Mouse (Mus musculus) stomach, embryonic 14.5 days (tissue): Measurements from ENCODE around the gene Gm20814. TPM values are rescaled to one million over a fixed set of nuclear protein-coding genes. Genes with fewer than 3 reads are reported as not detected.
"Not testable (repeated sequence)": the region's sequence is repeated elsewhere in the genome, so short reads cannot be mapped to it uniquely, and the experiment has no call there.

Experiments
- ATAC-seq: fragments of 200-750 bp; cut with Nextera tagmentation; 2 replicates; pipeline ENCODE4 v1.8.0; 2017; ENCODE audit warnings: low read depth, moderate TSS enrichment; ENCODE audit not compliant: insufficient number of reproducible peaks, insufficient read depth, low FRiP score
- H3K27ac ChIP-seq: fragments of 300-500 bp; sonication (generic); 2 replicates; pipeline ENCODE4 v1.5.1; 2014; ENCODE audit warnings: mild to moderate bottlenecking, low read length, moderate library complexity, mixed read lengths
- H3K27me3 ChIP-seq: fragments of 300-500 bp; sonication (generic); 2 replicates; pipeline ENCODE4 v1.6.1; 2014; ENCODE audit warnings: low read length, control low read depth, mixed read lengths; ENCODE audit not compliant: control insufficient read depth, insufficient read depth
- H3K36me3 ChIP-seq: fragments of 300-500 bp; sonication (generic); 2 replicates; pipeline ENCODE4 v1.6.1; 2014; ENCODE audit warnings: mild to moderate bottlenecking, control low read depth, low read length, moderate library complexity, mixed read lengths; ENCODE audit not compliant: control insufficient read depth, insufficient read depth
- H3K4me1 ChIP-seq: fragments of 300-500 bp; sonication (generic); 2 replicates; pipeline ENCODE4 v1.6.1; 2014; ENCODE audit warnings: low read length, control low read depth, mixed read lengths; ENCODE audit not compliant: control insufficient read depth, insufficient read depth
- H3K4me2 ChIP-seq: fragments of 300-500 bp; sonication (generic); replicated peaks from 2 replicates; pipeline ENCODE4 v1.6.1; 2014; ENCODE audit warnings: low read depth, low read length, control low read depth
- H3K4me3 ChIP-seq: fragments of 300-500 bp; sonication (generic); 2 replicates; pipeline ENCODE4 v1.5.1; 2014; ENCODE audit warnings: low read depth, low read length, control low read depth
- H3K9ac ChIP-seq: fragments of 300-500 bp; sonication (generic); replicated peaks from 2 replicates; pipeline ENCODE4 v1.6.1; 2014; ENCODE audit warnings: low read depth, mild to moderate bottlenecking, control low read depth, low read length, moderate library complexity, mixed read lengths
- H3K9me3 ChIP-seq: fragments of 300-500 bp; sonication (generic); 2 replicates; pipeline ENCODE4 v1.6.1; 2016; ENCODE audit warnings: low read depth, low read length, control low read depth; ENCODE audit not compliant: control insufficient read depth
- WGBS: fragments of 180-500 bp; shearing (Covaris S2); extraction: QIAGEN DNeasy Blood & Tissue Kit; methylation state at CpG from one replicate; pipeline ENCODE4 v1.1.7; 2014; 5-methylcytosine and 5-hydroxymethylcytosine counted together
- polyA plus RNA-seq: library from polyadenylated mRNA; unstranded; fragments of >200 nt; fragmentation: Nextera tagmentation; extraction: Ambion mirVana; gene quantifications from 2 replicates; pipeline ENCODE4 v1.2.1, GENCODE M21; 2014

Gene Gm20814
- polyA plus RNA-seq = not detected in 2 replicates

GRCm38 (mm10) chrY:75195556-75195955 lies at the start of gene Gm20814:
Gene Gm20814 (plus strand): TSS chrY:75195856.
- H3K9ac ChIP-seq, H3K4me1 ChIP-seq, H3K4me2 ChIP-seq, H3K27ac ChIP-seq, H3K4me3 ChIP-seq, H3K27me3 ChIP-seq, H3K36me3 ChIP-seq, H3K9me3 ChIP-seq, ATAC-seq: not testable (repeated sequence)
- no CpG with 5 or more reads among the region's 6 CpGs for WGBS
